Mouse (Mus musculus) bone marrow, adult 2 months (tissue): ENCODE data around the gene Ciita. TPM values are rescaled to one million over a fixed set of nuclear protein-coding genes. Genes with fewer than 3 reads are reported as not detected.

Experiments
- H3K27ac ChIP-seq: fragments of 200-500 bp; 2 replicates; pipeline ENCODE4 v1.5.1; 2012; ENCODE audit warnings: low read depth, mild to moderate bottlenecking, control low read depth, inconsistent platforms, low read length; ENCODE audit not compliant: control insufficient read depth, poor library complexity, insufficient read depth
- H3K4me1 ChIP-seq: fragments of 200-500 bp; 2 replicates; pipeline ENCODE4 v1.6.1; 2011; ENCODE audit warnings: low read length; ENCODE audit not compliant: control insufficient read depth, insufficient read depth
- H3K4me3 ChIP-seq: fragments of 200-500 bp; replicated peaks from 2 replicates; pipeline ENCODE3; 2011; ENCODE audit warnings: mild to moderate bottlenecking, low read depth, low read length, control low read depth; ENCODE audit not compliant: control insufficient read depth
- CTCF ChIP-seq: fragments of 200-500 bp; IDR thresholded peaks from 2 replicates; pipeline ENCODE4 v1.5.1; 2011; ENCODE audit warnings: low read length, control low read depth; ENCODE audit not compliant: control insufficient read depth, insufficient read depth
- POLR2A ChIP-seq: fragments of 200-500 bp; IDR thresholded peaks from 2 replicates; pipeline ENCODE4 v1.6.1; 2011; ENCODE audit warnings: low read depth, mild to moderate bottlenecking, control low read depth, low read length, borderline replicate concordance; ENCODE audit not compliant: control insufficient read depth
- WGBS: fragments of 180-500 bp; shearing (Covaris S2); methylation state at CpG from one replicate; pipeline ENCODE4 v1.1.7; 2018; 5-methylcytosine and 5-hydroxymethylcytosine counted together
- polyA plus RNA-seq: library from polyadenylated mRNA; stranded (reverse); fragments of >200 nt; gene quantifications from 2 replicates; pipeline ENCODE4 v1.2.4, GENCODE M21; 2011; ENCODE audit warnings: low replicate concordance; ENCODE audit not compliant: missing spikeins, insufficient read depth, insufficient read length

Gene Ciita
- polyA plus RNA-seq, 1 experiment, result 11.8 TPM

DNA sequence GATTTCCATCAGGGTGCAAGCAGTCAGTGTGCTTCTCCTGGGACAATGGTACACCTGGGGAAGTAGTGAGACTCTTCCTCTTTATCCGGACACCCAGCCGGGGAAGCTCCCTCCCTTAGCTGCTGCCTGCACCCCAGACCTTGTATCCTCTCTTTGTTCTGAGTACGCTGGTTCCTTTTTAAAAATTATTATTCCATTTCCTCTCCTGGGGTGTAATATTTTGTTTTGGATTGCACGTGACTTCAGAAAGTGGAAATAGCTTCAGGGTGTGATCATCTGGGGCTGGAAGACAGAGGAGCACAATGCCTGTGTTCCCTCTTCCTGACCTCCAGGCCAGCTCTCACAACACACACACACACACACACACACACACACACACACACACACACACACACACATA, 2.5 kb downstream of the Ciita start:
- no peaks in the 10 kb centered on the region; the same call in 1 of the 2 replicates for H3K4me1 ChIP-seq
- no peak overlapping the region for H3K4me3 ChIP-seq
- TF ChIP-seq POLR2A (no peak), CTCF (no peak)
- no peak overlapping the region for H3K27ac ChIP-seq
- WGBS, result 29% methylated on average over 4 of the region's 4 CpGs

DNA sequence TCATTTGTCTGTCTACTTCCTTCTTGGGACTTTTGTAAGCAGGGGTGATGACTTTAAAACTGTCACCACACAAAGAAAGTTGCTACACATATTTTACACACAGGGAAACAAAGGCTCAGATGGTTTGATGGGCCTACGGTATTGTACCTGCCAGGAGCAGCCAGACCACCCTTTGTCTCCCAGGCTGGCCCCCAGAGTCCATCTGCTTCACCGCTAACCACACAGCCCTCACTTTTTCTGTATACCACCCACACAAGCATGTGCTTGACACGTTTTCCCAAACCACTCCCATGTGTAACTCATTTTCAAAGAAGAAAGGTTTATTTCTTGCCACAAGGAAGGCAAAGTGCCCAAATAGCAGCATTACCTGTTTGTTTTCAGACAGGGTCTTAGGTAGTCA, 7.1 kb downstream of the Ciita start:
- TF ChIP-seq POLR2A, result no peak
- TF ChIP-seq CTCF, result no peak
- H3K4me1 ChIP-seq, result no peaks in the 10 kb centered on the region; the same call in none of the 2 replicates
- 47% methylated on average over 3 of the region's 3 CpGs for WGBS
- no peak overlapping the region for H3K27ac ChIP-seq
- H3K4me3 ChIP-seq, result no peak overlapping the region

GRCm38 (mm10) chr16:10487895-10488493, 8.1 kb downstream of the Ciita start:
- no peak for TF ChIP-seq CTCF
- TF ChIP-seq POLR2A, result no peak
- H3K4me3 ChIP-seq, result peak overlapping the region; percentile 70
- no peaks in the 10 kb centered on the region; the same call in none of the 2 replicates for H3K4me1 ChIP-seq
- WGBS, result 51% methylated on average over 8 of the region's 8 CpGs
- peak overlapping the region; percentile 61 for H3K27ac ChIP-seq

- Histone ChIP-seq H3K4me3 (peak overlapping the region; percentile 70), H3K27ac (peak overlapping the region; percentile 61; the same call in 1 of the 2 replicates), H3K4me1 (no peaks in the 10 kb centered on the region; the same call in none of the 2 replicates)
- TF ChIP-seq POLR2A, result no peak
- TF ChIP-seq CTCF, result no peak
- WGBS, result 57% methylated on average over 7 of the region's 7 CpGs
Measured at GRCm38 (mm10) chr16:10488769-10489481, 9.1 kb downstream of the Ciita start.

DNA sequence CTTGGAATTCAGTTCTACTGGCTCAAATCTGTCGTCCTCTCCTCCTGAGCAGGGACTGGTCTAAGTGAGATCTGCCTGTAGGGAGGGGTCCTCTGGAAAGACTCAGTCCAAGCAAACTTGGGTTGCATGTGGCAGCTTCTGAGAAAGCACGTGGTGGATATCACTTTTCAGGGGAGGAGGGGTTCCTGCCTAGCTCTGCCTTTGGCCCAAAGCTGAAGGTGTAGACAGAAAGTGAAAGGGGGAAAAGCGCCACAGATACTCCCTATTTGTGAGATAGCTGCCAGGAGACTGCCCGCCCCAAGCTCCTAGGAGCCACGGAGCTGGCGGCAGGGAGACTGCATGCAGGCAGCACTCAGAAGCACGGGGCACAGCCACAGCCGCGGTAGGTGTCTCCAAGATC, 9.6 kb downstream of the Ciita start:
- Histone ChIP-seq H3K27ac (no peak overlapping the region), H3K4me1 (no peaks in the 10 kb centered on the region; the same call in none of the 2 replicates), H3K4me3 (peak overlapping the region; percentile 60)
- no peak for TF ChIP-seq POLR2A
- TF ChIP-seq CTCF, result no peak
- 7% methylated on average over 9 of the region's 9 CpGs for WGBS

GRCm38 (mm10) chr16:10489904-10490457, 10.1 kb downstream of the Ciita start:
- no peak overlapping the region for H3K27ac ChIP-seq
- no peak for TF ChIP-seq POLR2A
- TF ChIP-seq CTCF, result no peak
- H3K4me1 ChIP-seq, result no peaks in the 10 kb centered on the region; the same call in none of the 2 replicates
- 22% methylated on average over 14 of the region's 14 CpGs for WGBS
- H3K4me3 ChIP-seq, result peak overlapping the region; percentile 60

GRCm38 (mm10) chr16:10490503-10491150, 10.8 kb downstream of the Ciita start:
- 78% methylated on average over 18 of the region's 18 CpGs for WGBS
- TF ChIP-seq CTCF (no peak), POLR2A (no peak)
- H3K4me1 ChIP-seq, result no peaks in the 10 kb centered on the region; the same call in none of the 2 replicates
- H3K27ac ChIP-seq, result no peak overlapping the region
- no peak overlapping the region for H3K4me3 ChIP-seq

GRCm38 (mm10) chr16:10491716-10492115, 11.9 kb downstream of the Ciita start:
- H3K27ac ChIP-seq, result no peak overlapping the region
- no peaks in the 10 kb centered on the region; the same call in none of the 2 replicates for H3K4me1 ChIP-seq

More at GRCm38 (mm10) chr16:10491716-10492115, 11.9 kb downstream of the Ciita start:
- 80% methylated on average over 4 of the region's 4 CpGs for WGBS
- H3K4me3 ChIP-seq, result no peak overlapping the region
- TF ChIP-seq CTCF (no peak), POLR2A (no peak)
